7 mouse cellular contexts compared by ENCODE assay signal in the genomic region with DNA sequence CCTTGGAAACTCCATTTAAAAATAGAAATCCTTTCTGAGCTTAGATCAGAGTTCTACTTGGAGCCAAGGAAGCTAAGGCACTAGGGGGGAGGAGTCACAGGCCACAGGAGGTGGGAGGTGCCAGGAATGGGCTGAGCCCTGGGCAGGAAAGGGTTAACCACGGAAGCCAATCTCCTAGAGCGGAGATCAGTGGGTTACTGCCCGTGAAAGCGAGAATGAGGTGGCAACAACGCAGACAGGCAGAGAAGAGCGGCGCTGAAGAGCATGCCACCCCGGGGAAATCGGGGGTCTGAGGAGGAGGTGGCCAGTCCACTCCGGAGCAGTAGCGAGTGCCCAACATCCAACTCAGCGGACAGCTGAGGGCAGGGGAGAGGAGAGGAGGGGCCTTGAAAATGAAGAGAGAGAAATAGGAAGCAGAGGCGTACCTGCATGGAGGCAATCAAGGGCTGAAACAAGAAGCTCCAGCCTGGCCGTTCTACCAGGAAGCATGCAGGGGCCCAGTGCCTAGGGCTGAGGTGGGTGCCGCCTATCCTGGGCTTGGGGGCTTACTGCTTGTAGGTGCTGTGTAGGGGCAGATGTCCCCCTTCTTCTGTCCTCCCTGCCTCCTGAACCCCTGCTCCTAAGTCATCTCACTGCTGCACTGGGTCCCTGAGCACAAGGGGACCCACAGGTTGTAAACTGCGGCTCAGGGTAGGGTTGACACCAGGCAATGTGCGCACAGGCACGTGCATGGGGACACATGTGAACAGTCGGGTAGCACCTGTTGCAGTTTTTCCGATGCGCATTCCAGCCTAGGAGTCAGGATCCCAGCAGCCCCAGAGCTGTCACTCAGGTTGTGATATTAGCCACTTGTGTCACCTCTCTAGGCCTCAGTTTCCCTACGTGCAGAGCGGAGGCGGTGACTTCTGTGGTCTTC. TPM values are rescaled to one million over a fixed set of nuclear protein-coding genes. Genes with fewer than 3 reads are reported as not detected.
DNase-seq lines count a peak whose midpoint lies in the region; ATAC-seq and TF ChIP-seq lines count a peak whose summit lies in the region.

No protein-coding gene starts in this region.

- H3K27me3 ChIP-seq in CH12.LX (replicated peaks) = peaks cover 2% of the 10 kb centered on the region
- H3K27me3 ChIP-seq in limb, embryonic 14.5 days (ENCODE audit: control insufficient read depth, insufficient read depth, low read length) = peaks cover 30% of the 10 kb centered on the region
- H3K27me3 ChIP-seq in stomach, embryonic 14.5 days (ENCODE audit: control insufficient read depth, insufficient read depth, low read length) = peaks cover 12% of the 10 kb centered on the region

- intact Hi-C loops in gastrocnemius, postnatal 36 days (cut with DNase I) = no loop called here

- dilution Hi-C loops in CH12.LX (cut with MboI; ENCODE audit: extremely low pct_ligation_motif_present, extremely low pct_unique_long_range_greater_than_20kb, low sequenced_read_pairs) = no loop called here

- peaks cover 18 to 42% of the 10 kb centered on the region in 2 experiments for H3K4me1 ChIP-seq in CH12.LX (ENCODE audit: control insufficient read depth in 1 of 2, insufficient read depth in 2 of 2)
- peaks cover 18% of the 10 kb centered on the region for H3K4me1 ChIP-seq in limb, embryonic 14.5 days (ENCODE audit: control insufficient read depth, insufficient read depth, low read length)
- H3K4me1 ChIP-seq in stomach, embryonic 14.5 days (ENCODE audit: control insufficient read depth, insufficient read depth, low read length) = peaks cover 20% of the 10 kb centered on the region; the same call in 1 of the 2 replicates

- 20% methylated on average over 24 of the region's 24 CpGs for WGBS in limb, embryonic 14.5 days
- 17% methylated on average over 24 of the region's 24 CpGs for WGBS in stomach, embryonic 14.5 days

- H3K27ac ChIP-seq in CH12.LX (ENCODE audit: insufficient read depth, low read depth) = 0 out of 2 replicates have a peak overlapping the region, but pooled peaks have one; percentile 5
- no peak overlapping the region for H3K27ac ChIP-seq in limb, embryonic 14.5 days (replicated peaks; ENCODE audit: low read depth, low read length)
- no peak overlapping the region for H3K27ac ChIP-seq in stomach, embryonic 14.5 days (ENCODE audit: low read length)

- TF ChIP-seq POLR2A in CH12.LX (IDR thresholded peaks at IDR 0.05; ENCODE audit: low read depth, low read length) = peak; percentile 70
- TF ChIP-seq POLR2A in limb, embryonic 14.5 days (IDR thresholded peaks at IDR 0.05; ENCODE audit: borderline replicate concordance, extremely low read depth, insufficient read depth, insufficient read length) = no peak

- H3K9ac ChIP-seq in CH12.LX (ENCODE audit: insufficient read depth, low read depth) = peak overlapping the region; percentile 45
- peak overlapping the region; percentile 18 for H3K9ac ChIP-seq in limb, embryonic 14.5 days (ENCODE audit: low read depth, low read length, severe bottlenecking)
- no peak overlapping the region; the same call in 1 of the 2 replicates for H3K9ac ChIP-seq in stomach, embryonic 14.5 days (replicated peaks; ENCODE audit: low read depth, low read length)

- TF ChIP-seq EP300 in CH12.LX (IDR thresholded peaks at IDR 0.05; ENCODE audit: low read length) = no peak

- peaks cover 24 to 37% of the 10 kb centered on the region in 2 experiments for H3K36me3 ChIP-seq in CH12.LX (replicated peaks in 1 of 2; ENCODE audit: control insufficient read depth in 1 of 2, insufficient read depth in 1 of 2, low read length in 1 of 2)
- H3K36me3 ChIP-seq in limb, embryonic 14.5 days (ENCODE audit: control insufficient read depth, insufficient read depth, low read length) = peaks cover 14% of the 10 kb centered on the region; the same call in 1 of the 2 replicates
- peaks cover 12% of the 10 kb centered on the region for H3K36me3 ChIP-seq in stomach, embryonic 14.5 days (ENCODE audit: control insufficient read depth, insufficient read depth, low read length)

- peak overlapping the region; percentile 52 for H3K4me2 ChIP-seq in CH12.LX (ENCODE audit: insufficient read depth, low read depth, poor library complexity, severe bottlenecking)
- H3K4me2 ChIP-seq in limb, embryonic 14.5 days (replicated peaks; ENCODE audit: low read depth, low read length, severe bottlenecking) = peak overlapping the region; percentile 53
- H3K4me2 ChIP-seq in stomach, embryonic 14.5 days (replicated peaks; ENCODE audit: low read depth, low read length) = peak overlapping the region; percentile 38

- no peak for TF ChIP-seq RAD21 in CH12.LX (IDR thresholded peaks at IDR 0.05; ENCODE audit: low read depth, low read length)

- H3K4me3 ChIP-seq in CH12.LX (replicated peaks in 1 of 3; ENCODE audit: low read depth in 2 of 3, low read length in 2 of 3, poor library complexity in 1 of 3) = peak overlapping the region; percentile 63 to 69 (median 67)
- H3K4me3 ChIP-seq in limb, embryonic 14.5 days (replicated peaks; ENCODE audit: low read length) = peak overlapping the region; percentile 23
- peak overlapping the region; percentile 22 for H3K4me3 ChIP-seq in stomach, embryonic 14.5 days (ENCODE audit: low read depth, low read length)

- DNase-seq in A20 (ENCODE audit: low read depth, low spot score) (peak; percentile 62), CH12.LX (ENCODE audit: extremely low read depth) (peak; percentile 80)
- no peak for DNase-seq in limb, embryonic 14.5 days (ENCODE audit: low spot score)
- no peak for DNase-seq in gastrocnemius, postnatal 36 days
- no peak for DNase-seq in adrenal gland, postnatal 36 days

- in situ Hi-C loops in CH12.LX (cut with MboI; ENCODE audit: low pct_ligation_motif_present, low pct_unique_long_range_greater_than_20kb, low sequenced_read_pairs) = no loop called here

- TF ChIP-seq CTCF in CH12.LX (conservative IDR thresholded peaks at IDR 0.05 in 1 of 2, IDR thresholded peaks at IDR 0.05 in 1 of 2; ENCODE audit: low read depth in 2 of 2, low read length in 2 of 2) = no peak

- H3K9me3 ChIP-seq in CH12.LX (replicated peaks; ENCODE audit: low read length) = peaks cover 6% of the 10 kb centered on the region
- H3K9me3 ChIP-seq in limb, embryonic 14.5 days (ENCODE audit: control insufficient read depth, low read length) = no peaks in the 10 kb centered on the region
- no peaks in the 10 kb centered on the region for H3K9me3 ChIP-seq in stomach, embryonic 14.5 days (ENCODE audit: control insufficient read depth, low read depth, low read length)

- H3K79me2 ChIP-seq in CH12.LX (replicated peaks; ENCODE audit: control insufficient read depth, extremely low read depth, insufficient read depth, poor library complexity, severe bottlenecking) = no peaks in the 10 kb centered on the region

- ATAC-seq in hematopoietic stem cell, adult 5-6 weeks (replicated peaks in 1 of 2; ENCODE audit: insufficient read depth in 1 of 2, low FRiP score in 2 of 2, low TSS enrichment in 1 of 2, low read depth in 1 of 2, poor library complexity in 2 of 2, severe bottlenecking in 2 of 2) = peak; percentile 40 to 46; a peak in 3 of 4 replicates
- ATAC-seq in limb, embryonic 14.5 days (ENCODE audit: low FRiP score, low read depth) = no peak
- no peak for ATAC-seq in stomach, embryonic 14.5 days (ENCODE audit: insufficient number of reproducible peaks, insufficient read depth, low FRiP score, low read depth)

TF ChIP-seq in CH12.LX, 34 proteins besides CTCF, POLR2A, EP300 and RAD21 (continues in another document):
- no peak for TF ChIP-seq MAZ (IDR thresholded peaks at IDR 0.05; ENCODE audit: low read depth, low read length)
- peak; percentile 41; the same call in 1 of the 2 replicates for TF ChIP-seq NELFE (IDR thresholded peaks at IDR 0.05; ENCODE audit: low read depth, low read length)
- TF ChIP-seq MXI1 (IDR thresholded peaks at IDR 0.05; ENCODE audit: low read depth, low read length) = peak; percentile 75

RNA-seq across cellular contexts. Expression of gene Galr3, which starts 0.9 kb away (rescaled TPM):
- 1.6 TPM in 2 replicates for total RNA-seq in CH12.LX (2012; rRNA removed)
- 0.70 and 0.90 TPM in 2 replicates for total RNA-seq in CH12.LX (2014; rRNA removed)
- 0.75 and 1.2 TPM in 2 replicates for polyA plus RNA-seq in CH12.LX (2012; ENCODE audit: insufficient read length, low read depth)
- 1.5 and 1.7 TPM in 2 replicates for total RNA-seq in hematopoietic stem cell, adult 5-6 weeks (2017)
- 0.39 and 0.49 TPM in 2 replicates for polyA plus RNA-seq in limb, embryonic 14.5 days (2012; rRNA removed)
- polyA plus RNA-seq in limb, embryonic 14.5 days (2014; fragmentation: Nextera tagmentation; extraction: Ambion mirVana) = not detected in 2 replicates
- polyA plus RNA-seq in stomach, embryonic 14.5 days (2014; fragmentation: Nextera tagmentation; extraction: Ambion mirVana) = 0.30 and 0.39 TPM in 2 replicates
- total RNA-seq in gastrocnemius, postnatal 36 days (2021) = not detected
- total RNA-seq in adrenal gland, postnatal 36 days (2021) = under 1 TPM; 0.30 to 0.36 TPM

RNA-seq across cellular contexts. Expression of gene H1f0, which starts 12.5 kb away (rescaled TPM):
- total RNA-seq in CH12.LX (2012; rRNA removed) (70.6 and 100 TPM in 2 replicates), CH12.LX (2014; rRNA removed) (15.9 TPM in 2 replicates)
- polyA plus RNA-seq in CH12.LX (2012; ENCODE audit: insufficient read length, low read depth) = 11.9 and 12.5 TPM in 2 replicates
- total RNA-seq in hematopoietic stem cell, adult 5-6 weeks (2017) = 75.7 and 76.0 TPM in 2 replicates
- polyA plus RNA-seq in limb, embryonic 14.5 days (2012; rRNA removed) = 390 and 433 TPM in 2 replicates
- 250 and 278 TPM in 2 replicates for polyA plus RNA-seq in limb, embryonic 14.5 days (2014; fragmentation: Nextera tagmentation; extraction: Ambion mirVana)
- 160 and 175 TPM in 2 replicates for polyA plus RNA-seq in stomach, embryonic 14.5 days (2014; fragmentation: Nextera tagmentation; extraction: Ambion mirVana)
- 10 to 100 TPM; 71.1 to 87.4 TPM for total RNA-seq in gastrocnemius, postnatal 36 days (2021)
- total RNA-seq in adrenal gland, postnatal 36 days (2021) = 100 to 1,000 TPM; 127 to 173 TPM

RNA-seq across cellular contexts. Expression of gene Ankrd54, which starts 21.9 kb away (rescaled TPM):
- total RNA-seq in CH12.LX (2012; rRNA removed) (37.1 and 38.6 TPM in 2 replicates), CH12.LX (2014; rRNA removed) (23.1 and 26.4 TPM in 2 replicates)
- 21.8 and 22.8 TPM in 2 replicates for polyA plus RNA-seq in CH12.LX (2012; ENCODE audit: insufficient read length, low read depth)
- total RNA-seq in hematopoietic stem cell, adult 5-6 weeks (2017) = 15.1 and 15.6 TPM in 2 replicates
- polyA plus RNA-seq in limb, embryonic 14.5 days (2012; rRNA removed) = 58.3 and 72.3 TPM in 2 replicates
- 44.4 and 54.3 TPM in 2 replicates for polyA plus RNA-seq in limb, embryonic 14.5 days (2014; fragmentation: Nextera tagmentation; extraction: Ambion mirVana)
- polyA plus RNA-seq in stomach, embryonic 14.5 days (2014; fragmentation: Nextera tagmentation; extraction: Ambion mirVana) = 42.7 and 44.1 TPM in 2 replicates
- 1 to 10 TPM; 2.7 to 4.3 TPM for total RNA-seq in gastrocnemius, postnatal 36 days (2021)
- 10 to 100 TPM; 18.9 to 27.0 TPM for total RNA-seq in adrenal gland, postnatal 36 days (2021)

RNA-seq across cellular contexts. Expression of gene Eif3l, which starts 34.2 kb away (rescaled TPM):
- total RNA-seq in CH12.LX (2012; rRNA removed) (323 and 347 TPM in 2 replicates), CH12.LX (2014; rRNA removed) (379 and 392 TPM in 2 replicates)
- 303 and 306 TPM in 2 replicates for polyA plus RNA-seq in CH12.LX (2012; ENCODE audit: insufficient read length, low read depth)
- 204 and 224 TPM in 2 replicates for total RNA-seq in hematopoietic stem cell, adult 5-6 weeks (2017)
- polyA plus RNA-seq in limb, embryonic 14.5 days (2012; rRNA removed) = 198 and 206 TPM in 2 replicates
- polyA plus RNA-seq in limb, embryonic 14.5 days (2014; fragmentation: Nextera tagmentation; extraction: Ambion mirVana) = 214 and 219 TPM in 2 replicates
- polyA plus RNA-seq in stomach, embryonic 14.5 days (2014; fragmentation: Nextera tagmentation; extraction: Ambion mirVana) = 218 and 224 TPM in 2 replicates
- 10 to 100 TPM; 46.6 to 52.6 TPM for total RNA-seq in gastrocnemius, postnatal 36 days (2021)
- total RNA-seq in adrenal gland, postnatal 36 days (2021) = 100 to 1,000 TPM; 140 to 156 TPM

Comparison
In these comparisons a context has a peak if more than half of its experiments do, and no peak if none do; other contexts are left out.
1. DNase-seq: peak in A20 (single experiment) and CH12.LX (single experiment); none in limb, embryonic 14.5 days (single experiment), gastrocnemius, postnatal 36 days (0 of 2) and adrenal gland, postnatal 36 days (0 of 2).
2. ATAC-seq: peak in hematopoietic stem cell, adult 5-6 weeks (2 of 2); none in limb, embryonic 14.5 days (single experiment) and stomach, embryonic 14.5 days (single experiment).
3. Peak in every context shown above with its lines, with median percentiles within 50 percentile points of each other: H3K4me2 ChIP-seq and H3K4me3 ChIP-seq.